Mouse (Mus musculus): ENCODE results near the gene Ccdc175. TPM values are rescaled to one million over a fixed set of nuclear protein-coding genes. Genes with fewer than 3 reads are reported as not detected.

Gene Ccdc175
- total RNA-seq, 2 experiments from 2014 or later: not detected

GRCm38 (mm10) chr12:72053851-72054250 lies 131.0 kb downstream of the Ccdc175 start:
- no peak for DNase-seq (ENCODE audit: extremely low spot score in 1 of 2, low spot score in 2 of 2)
- intact Hi-C loops (cut with DNase I): no loop called here

GRCm38 (mm10) chr12:72053303-72053702 lies 131.5 kb downstream of the Ccdc175 start:
- intact Hi-C loops (cut with DNase I): no loop called here
- no peak for DNase-seq (ENCODE audit: extremely low spot score in 1 of 2, low spot score in 2 of 2)

GRCm38 (mm10) chr12:72052571-72052970 lies 132.3 kb downstream of the Ccdc175 start:
- no peak for DNase-seq (ENCODE audit: extremely low spot score in 1 of 2, low spot score in 2 of 2)
- intact Hi-C loops (cut with DNase I): no loop called here

Small RNA genes within 50 kb of the gene (microRNA-seq; reads per million reads assigned to microRNA genes)
- gene Gm24466: not detected

Other genes starting within 250 kb of the Ccdc175 start
- 10 to 100 TPM; 14.1 to 15.5 TPM for gene Gpr135, start 113.9 kb downstream of the Ccdc175 start, total RNA-seq (2021)
- 1 to 10 TPM; 3.4 to 3.8 TPM for gene L3hypdh, start 99.6 kb downstream of the Ccdc175 start, total RNA-seq (2021)
- gene Jkamp, start 99.4 kb downstream of the Ccdc175 start, total RNA-seq (2021): 10 to 100 TPM; 51.3 to 56.0 TPM
- 1,000 to 10,000 TPM; 1,828 to 1,865 TPM for gene Rtn1, start 224.0 kb upstream of the Ccdc175 start, total RNA-seq (2021)